9 mouse cellular contexts compared by ENCODE assay signal in genomic region chr10:121409717-121410116, GRCm38 (mm10). TPM values are rescaled to one million over a fixed set of nuclear protein-coding genes. Genes with fewer than 3 reads are reported as not detected.
A peak's percentile ranks its signal among the peaks of the same experiment; 100 is the strongest.
DNase-seq lines count a peak whose midpoint lies in the region; ATAC-seq and TF ChIP-seq lines count a peak whose summit lies in the region.
"Had no signal": no experiment of that assay in that cellular context is flagged by ENCODE, and none has a peak within 500 bp of the region (broad histone marks: within the 10 kb centered on the region; RNA-seq: fewer than 3 reads in every experiment).

No protein-coding gene starts in this region.

- no peaks in the 10 kb centered on the region for H3K4me1 ChIP-seq in spleen, adult 2 months (ENCODE audit: control insufficient read depth, insufficient read depth, insufficient read length)
- no peaks in the 10 kb centered on the region for H3K4me1 ChIP-seq in small intestine, adult 2 months (ENCODE audit: control insufficient read depth, insufficient read depth, insufficient read length, low read length)

- H3K4me3 ChIP-seq in spleen, adult 2 months (ENCODE audit: extremely low read depth, insufficient read depth, insufficient read length), result no peak overlapping the region
- H3K4me3 ChIP-seq in small intestine, adult 2 months (ENCODE audit: low read depth, low read length), result no peak overlapping the region

- DNase-seq in frontal cortex, postnatal 10 days (ENCODE audit: low spot score in 2 of 2), result no peak
- DNase-seq in spleen, adult 2 months (ENCODE audit: low read depth in 1 of 2, low spot score in 2 of 2), result peak in 1 of 2 experiments; percentile 37
- DNase-seq in spleen, postnatal 4 days (ENCODE audit: low spot score in 2 of 2), result no peak
- peak; percentile 46 for DNase-seq in cerebellum, adult 9-10 months
- DNase-seq in kidney, postnatal 4 days, result peak; percentile 47 to 62
- DNase-seq in layer of hippocampus, adult 9-10 months (ENCODE audit: low spot score), result no peak

- H3K36me3 ChIP-seq in spleen, adult 2 months (ENCODE audit: control insufficient read depth, insufficient read depth, low read length), result peaks cover 21% of the 10 kb centered on the region
- peaks cover 38% of the 10 kb centered on the region for H3K36me3 ChIP-seq in small intestine, adult 2 months (ENCODE audit: control insufficient read depth, insufficient read depth, low read length)

- no peak overlapping the region for H3K27ac ChIP-seq in spleen, adult 2 months (ENCODE audit: insufficient read depth, low read length)
- H3K27ac ChIP-seq in small intestine, adult 2 months (ENCODE audit: insufficient read depth, low read depth, low read length), result no peak overlapping the region
- H3K27ac ChIP-seq: macrophage had no signal

- WGBS in spleen, adult 2 months, result 70% methylated on average over 7 of the region's 7 CpGs
- 52% methylated on average over 7 of the region's 7 CpGs for WGBS in small intestine, adult 2 months

- TF ChIP-seq CTCF in spleen, adult 2 months (IDR thresholded peaks at IDR 0.05; ENCODE audit: extremely low read depth, insufficient read depth, insufficient read length, insufficient replicate concordance), result peak; percentile 58; the same call in 1 of the 2 replicates
- peak; percentile 84; the same call in 1 of the 2 replicates for TF ChIP-seq CTCF in small intestine, adult 2 months (IDR thresholded peaks at IDR 0.05; ENCODE audit: extremely low read depth, insufficient read length, insufficient replicate concordance, low read depth, low read length)

- H3K27me3 ChIP-seq in spleen, adult 2 months (ENCODE audit: control insufficient read depth, insufficient read depth, low read length), result no peaks in the 10 kb centered on the region
- H3K27me3 ChIP-seq in small intestine, adult 2 months (ENCODE audit: control insufficient read depth, insufficient read depth, low read length), result no peaks in the 10 kb centered on the region

- no peak for TF ChIP-seq POLR2A in spleen, adult 2 months (IDR thresholded peaks at IDR 0.05; ENCODE audit: low read depth, low read length)
- TF ChIP-seq POLR2A in small intestine, adult 2 months (IDR thresholded peaks at IDR 0.05; ENCODE audit: low read depth, low read length), result no peak

- ATAC-seq in frontal cortex, adult (ENCODE audit: low TSS enrichment), result peak; percentile 41; the same call in 1 of the 2 replicates

RNA-seq across cellular contexts. Expression of gene Gns, which starts 44.8 kb away (rescaled TPM):
- 66.8 and 181 TPM in 2 replicates for polyA plus RNA-seq in spleen, adult 2 months (2012; rRNA removed)
- polyA plus RNA-seq in small intestine, adult 2 months (2012; rRNA removed), result 89.5 and 149 TPM in 2 replicates

RNA-seq across cellular contexts. Expression of gene Tbc1d30, which starts 58.6 kb away (rescaled TPM):
- 0.78 and 1.3 TPM in 2 replicates for polyA plus RNA-seq in spleen, adult 2 months (2012; rRNA removed)
- polyA plus RNA-seq in small intestine, adult 2 months (2012; rRNA removed), result 4.3 and 5.5 TPM in 2 replicates

Comparison
In these comparisons a context has a peak if more than half of its experiments do, and no peak if none do; other contexts are left out.
1. DNase-seq: peak in cerebellum, adult 9-10 months (single experiment) and kidney, postnatal 4 days (2 of 2); none in frontal cortex, postnatal 10 days (0 of 2), spleen, postnatal 4 days (0 of 2) and layer of hippocampus, adult 9-10 months (single experiment).